Mouse (Mus musculus): ENCODE results near the gene Wsb2. TPM values are rescaled to one million over a fixed set of nuclear protein-coding genes. Genes with fewer than 3 reads are reported as not detected.

The Wsb2 gene
- 0.45 and 0.53 TPM in 2 replicates for polyA plus RNA-seq (2012)

DNA sequence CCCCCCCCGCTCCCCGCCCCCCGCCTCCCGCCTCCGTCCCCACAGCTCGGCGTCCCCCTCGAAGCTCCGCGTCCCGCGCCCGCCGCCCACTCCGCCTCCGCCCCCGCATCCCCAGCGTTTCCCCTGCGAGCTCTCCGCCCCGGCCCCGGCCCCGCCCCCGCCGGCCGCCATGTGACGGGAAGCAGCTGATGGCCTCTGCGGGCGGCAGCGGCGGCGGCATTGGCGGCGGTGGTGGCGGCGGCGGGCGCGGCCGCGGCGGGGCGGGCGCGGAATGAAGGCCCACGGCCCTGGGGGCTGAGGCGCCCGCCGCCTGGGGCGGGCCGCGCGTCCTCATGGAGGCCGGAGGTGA lies at the start of gene Wsb2:
Wsb2 (plus strand) TSS at position 176 of the 349 bp plus-strand sequence.
- peaks cover 53% of the 10 kb centered on the region for H3K27me3 ChIP-seq (ENCODE audit: control insufficient read depth)
- no peaks in the 10 kb centered on the region for H3K9me3 ChIP-seq (ENCODE audit: control insufficient read depth, low read length)
- peaks cover 32% of the 10 kb centered on the region for H3K4me1 ChIP-seq (ENCODE audit: control insufficient read depth)
- H3K36me3 ChIP-seq (ENCODE audit: control insufficient read depth) = no peaks in the 10 kb centered on the region
- H3K4me3 ChIP-seq (replicated peaks) = peak within 1 kb of the TSS; percentile 74
- no peak for TF ChIP-seq GATA1 (IDR thresholded peaks at IDR 0.05; ENCODE audit: low read length)
- no peak for TF ChIP-seq TAL1 (IDR thresholded peaks at IDR 0.05; ENCODE audit: low read length)

DNA sequence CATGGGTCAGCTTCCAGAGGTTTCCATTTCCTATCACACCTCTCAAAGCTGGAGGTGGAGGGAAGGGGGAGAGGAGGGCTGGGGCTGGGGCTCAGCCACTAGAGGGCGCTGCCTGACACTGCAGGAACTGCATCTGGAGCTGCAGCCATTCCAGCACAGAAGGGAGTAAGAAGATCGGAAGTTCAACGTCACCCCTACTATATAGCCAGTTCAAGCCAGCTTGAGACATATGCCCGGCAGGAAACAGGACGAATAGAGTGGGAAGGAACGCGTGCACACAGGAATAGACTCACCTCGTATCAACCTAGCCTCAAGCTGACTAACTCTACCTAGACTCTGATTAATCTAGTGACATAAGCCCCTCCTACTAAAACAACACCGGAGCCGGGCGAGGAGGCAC lies 49.4 kb upstream of the Wsb2 start:
- no peaks in the 10 kb centered on the region for H3K36me3 ChIP-seq (ENCODE audit: control insufficient read depth)
- H3K27me3 ChIP-seq (ENCODE audit: control insufficient read depth) = no peaks in the 10 kb centered on the region
- H3K4me3 ChIP-seq (replicated peaks) = no peak overlapping the region
- H3K4me1 ChIP-seq (ENCODE audit: control insufficient read depth) = peaks cover 3% of the 10 kb centered on the region
- TF ChIP-seq GATA1 (IDR thresholded peaks at IDR 0.05; ENCODE audit: low read length) (no peak), TAL1 (IDR thresholded peaks at IDR 0.05; ENCODE audit: low read length) (no peak)
- H3K9me3 ChIP-seq (ENCODE audit: control insufficient read depth, low read length) = no peaks in the 10 kb centered on the region; the same call in 1 of the 2 replicates

DNA sequence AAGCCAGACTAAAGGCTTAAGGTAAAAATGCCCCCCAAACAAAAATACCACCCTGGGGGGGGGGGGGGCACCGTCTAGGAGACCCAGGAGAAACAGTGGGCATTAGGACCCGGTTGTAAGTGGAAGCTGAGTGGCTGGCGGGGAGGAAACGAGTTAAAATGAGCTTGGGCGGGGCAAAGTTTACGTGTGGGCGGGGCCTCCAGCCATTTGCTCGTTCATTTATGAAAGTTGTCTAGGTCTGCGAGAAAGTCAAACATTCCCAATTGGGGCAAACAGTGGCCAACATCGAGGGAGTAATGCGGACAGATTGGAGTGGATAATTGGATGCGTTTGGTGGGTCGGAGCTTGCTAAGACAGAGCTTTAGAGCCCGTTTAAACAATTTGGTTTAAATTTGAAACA lies 43.7 kb upstream of the Wsb2 start:
- no peaks in the 10 kb centered on the region for H3K36me3 ChIP-seq (ENCODE audit: control insufficient read depth)
- peak overlapping the region; percentile 37 for H3K4me3 ChIP-seq (replicated peaks)
- no peak for TF ChIP-seq TAL1 (IDR thresholded peaks at IDR 0.05; ENCODE audit: low read length)
- TF ChIP-seq GATA1 (IDR thresholded peaks at IDR 0.05; ENCODE audit: low read length) = no peak
- peaks cover 18% of the 10 kb centered on the region for H3K4me1 ChIP-seq (ENCODE audit: control insufficient read depth)
- H3K9me3 ChIP-seq (ENCODE audit: control insufficient read depth, low read length) = no peaks in the 10 kb centered on the region
- peaks cover 45% of the 10 kb centered on the region for H3K27me3 ChIP-seq (ENCODE audit: control insufficient read depth)

DNA sequence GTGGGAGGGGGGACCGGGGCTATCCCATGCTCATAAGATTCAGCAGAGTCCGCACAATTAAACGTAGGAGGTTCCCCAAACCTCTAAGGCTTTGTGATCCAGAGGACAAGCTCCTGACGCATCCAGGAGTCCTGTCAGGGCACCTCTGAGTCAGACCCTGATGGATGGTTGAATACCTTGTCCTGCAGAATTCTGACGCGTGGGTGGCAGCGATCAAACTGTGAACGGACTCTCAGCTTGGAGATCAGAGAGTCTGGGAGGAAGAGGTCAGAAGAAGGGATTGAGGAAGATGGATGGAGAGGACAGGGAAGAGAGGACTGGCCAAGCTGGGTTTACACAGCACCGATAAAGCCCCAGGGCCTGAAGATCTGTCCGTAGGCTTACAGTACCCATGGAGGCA lies 43.2 kb upstream of the Wsb2 start:
- H3K27me3 ChIP-seq (ENCODE audit: control insufficient read depth) = peaks cover 50% of the 10 kb centered on the region
- peaks cover 22% of the 10 kb centered on the region for H3K4me1 ChIP-seq (ENCODE audit: control insufficient read depth)
- H3K9me3 ChIP-seq (ENCODE audit: control insufficient read depth, low read length) = no peaks in the 10 kb centered on the region
- TF ChIP-seq GATA1 (IDR thresholded peaks at IDR 0.05; ENCODE audit: low read length) (no peak), TAL1 (IDR thresholded peaks at IDR 0.05; ENCODE audit: low read length) (no peak)
- peak overlapping the region; percentile 37 for H3K4me3 ChIP-seq (replicated peaks)
- H3K36me3 ChIP-seq (ENCODE audit: control insufficient read depth) = no peaks in the 10 kb centered on the region

DNA sequence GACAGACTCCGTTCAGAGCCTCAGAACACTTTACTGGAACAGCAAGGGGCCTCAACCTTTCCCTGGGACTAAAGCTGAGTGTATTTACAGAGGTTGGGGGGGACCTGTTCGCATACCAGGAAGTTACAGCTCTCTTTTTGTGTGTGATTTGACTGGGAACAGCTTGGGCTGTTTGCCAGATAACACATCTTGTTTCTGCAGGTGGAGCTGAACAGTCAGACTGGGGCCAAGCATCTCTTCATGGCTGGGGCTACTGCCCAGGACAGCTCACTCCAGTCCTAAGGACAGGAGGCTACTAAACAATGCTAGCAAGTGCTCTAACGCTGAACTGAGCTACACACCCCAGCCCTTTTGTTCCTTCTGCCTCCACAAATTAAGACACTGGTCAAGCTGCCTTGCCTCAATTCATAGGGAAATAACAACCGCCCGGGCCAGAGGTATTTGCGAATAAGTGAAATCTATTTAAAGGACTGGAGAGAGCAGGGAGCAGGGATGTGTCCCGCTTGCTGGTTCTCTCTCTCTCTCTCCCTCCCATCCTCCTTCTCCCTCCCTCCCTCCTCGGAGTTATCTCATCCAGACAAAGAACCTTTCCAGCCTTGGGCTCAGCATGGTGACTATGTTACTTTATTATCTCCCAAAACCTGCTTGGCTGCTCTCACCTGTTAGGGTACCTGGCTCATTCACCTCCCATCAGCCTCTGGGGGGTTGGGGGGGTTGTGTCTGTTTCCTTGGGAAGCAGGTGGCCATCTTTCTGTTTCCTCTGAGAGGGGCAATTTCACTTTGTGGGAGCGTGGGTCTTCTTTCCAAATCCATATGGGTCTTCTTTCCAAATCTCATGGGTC lies 42.3 kb upstream of the Wsb2 start:
- no peak overlapping the region for H3K4me3 ChIP-seq (replicated peaks)
- H3K4me1 ChIP-seq (ENCODE audit: control insufficient read depth) = peaks cover 29% of the 10 kb centered on the region
- TF ChIP-seq GATA1 (IDR thresholded peaks at IDR 0.05; ENCODE audit: low read length) (no peak), TAL1 (IDR thresholded peaks at IDR 0.05; ENCODE audit: low read length) (no peak)
- no peaks in the 10 kb centered on the region for H3K36me3 ChIP-seq (ENCODE audit: control insufficient read depth)
- H3K27me3 ChIP-seq (ENCODE audit: control insufficient read depth) = peaks cover 59% of the 10 kb centered on the region
- no peaks in the 10 kb centered on the region; the same call in 1 of the 2 replicates for H3K9me3 ChIP-seq (ENCODE audit: control insufficient read depth, low read length)

DNA sequence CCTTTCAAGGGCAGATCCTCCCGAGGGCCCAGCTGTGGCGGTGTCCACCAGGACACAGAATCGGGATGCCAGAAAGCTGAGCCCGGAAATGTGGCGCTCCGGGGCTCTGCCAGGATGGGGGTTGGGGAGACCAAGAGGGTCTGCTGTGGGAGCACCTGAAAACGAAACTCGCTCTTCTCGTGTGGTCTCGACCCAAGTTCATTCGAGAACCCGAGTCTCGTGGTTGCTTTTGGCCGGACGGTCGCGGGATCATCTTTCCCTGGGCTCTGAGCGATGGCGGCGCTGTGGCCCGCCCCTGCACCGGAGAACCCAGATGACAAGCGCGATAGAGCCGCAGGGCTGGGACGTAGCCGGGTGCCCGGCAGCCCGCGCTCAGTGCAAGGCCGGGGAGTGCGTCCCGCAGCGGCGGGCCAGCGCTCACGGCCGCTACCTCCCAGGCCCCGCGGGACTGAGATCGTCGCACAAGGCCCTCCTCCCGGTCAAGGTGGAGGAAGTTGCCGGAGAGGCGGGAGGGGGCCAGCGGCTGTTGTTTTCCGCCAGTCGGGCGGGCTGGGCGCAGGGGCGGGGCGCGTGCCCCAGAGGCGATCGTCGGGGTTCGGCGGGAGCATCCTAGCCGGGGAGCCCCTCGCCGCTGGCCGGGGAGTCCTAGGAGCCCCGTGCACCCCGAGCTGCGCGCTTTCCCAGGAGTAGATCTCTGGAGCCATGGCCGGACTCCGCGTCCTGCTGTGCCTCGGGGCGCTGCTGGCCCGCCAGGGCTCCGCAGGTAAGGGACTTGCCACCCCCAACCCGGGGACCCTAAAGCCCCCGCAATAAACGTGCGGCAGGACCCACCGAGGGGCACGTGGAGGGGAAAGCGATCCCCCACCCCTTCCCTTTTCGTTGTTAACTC lies 38.1 kb upstream of the Wsb2 start, which contains the start of gene Vsig10:
Vsig10 (plus strand) TSS at position 343 of the 889 bp plus-strand sequence.
- peaks cover 19% of the 10 kb centered on the region for H3K4me1 ChIP-seq (ENCODE audit: control insufficient read depth)
- H3K4me3 ChIP-seq (replicated peaks) = peak within 1 kb of the TSS; percentile 60
- H3K36me3 ChIP-seq (ENCODE audit: control insufficient read depth) = no peaks in the 10 kb centered on the region
- H3K9me3 ChIP-seq (ENCODE audit: control insufficient read depth, low read length) = no peaks in the 10 kb centered on the region; the same call in 1 of the 2 replicates
- no peak for TF ChIP-seq TAL1 (IDR thresholded peaks at IDR 0.05; ENCODE audit: low read length)
- no peak for TF ChIP-seq GATA1 (IDR thresholded peaks at IDR 0.05; ENCODE audit: low read length)
- H3K27me3 ChIP-seq (ENCODE audit: control insufficient read depth) = peaks cover 77% of the 10 kb centered on the region

DNA sequence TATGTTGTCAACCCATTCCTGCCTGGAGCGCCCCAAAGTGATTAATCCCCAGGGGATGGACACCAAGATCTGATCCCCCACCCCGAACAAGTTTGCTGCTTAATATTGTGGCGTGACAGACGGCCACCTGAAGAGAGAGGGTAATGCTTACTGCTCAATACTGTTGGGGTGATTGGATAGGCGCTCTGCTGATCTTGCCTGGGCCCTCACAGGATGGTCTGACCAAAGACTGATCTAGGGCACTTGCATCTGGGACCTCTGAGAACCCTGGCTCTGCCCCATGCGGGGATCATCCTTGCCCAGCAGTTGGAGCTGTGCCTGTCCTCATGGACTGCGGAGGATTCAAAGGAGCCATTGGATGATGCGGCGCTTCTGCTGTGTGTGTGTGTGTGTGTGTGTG lies 33.4 kb upstream of the Wsb2 start:
- Histone ChIP-seq H3K36me3 (ENCODE audit: control insufficient read depth) (no peaks in the 10 kb centered on the region), H3K9me3 (ENCODE audit: control insufficient read depth, low read length) (no peaks in the 10 kb centered on the region; the same call in 1 of the 2 replicates), H3K4me3 (replicated peaks) (no peak overlapping the region), H3K4me1 (ENCODE audit: control insufficient read depth) (peaks cover 9% of the 10 kb centered on the region), H3K27me3 (ENCODE audit: control insufficient read depth) (peaks cover 32% of the 10 kb centered on the region)
- no peak for TF ChIP-seq TAL1 (IDR thresholded peaks at IDR 0.05; ENCODE audit: low read length)
- no peak for TF ChIP-seq GATA1 (IDR thresholded peaks at IDR 0.05; ENCODE audit: low read length)

DNA sequence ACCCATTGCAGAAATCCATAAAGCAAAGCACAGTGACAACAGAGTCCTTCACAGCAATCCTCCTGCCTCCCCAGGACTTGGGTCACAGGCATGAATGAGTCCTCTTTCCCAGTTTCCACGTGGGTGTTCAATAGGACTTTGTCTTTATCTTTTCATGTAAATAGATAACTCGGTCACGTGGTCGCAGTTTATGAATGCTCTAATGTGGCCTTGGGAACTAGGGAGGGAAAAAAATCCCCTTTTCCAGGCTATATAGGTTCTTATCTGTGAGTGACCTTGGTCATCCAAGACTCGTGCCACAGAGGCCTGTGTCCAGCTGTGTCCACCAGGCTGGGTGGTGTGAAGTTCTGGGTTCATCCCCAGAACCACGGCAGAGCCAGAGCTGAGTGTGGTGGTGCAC lies 30.7 kb upstream of the Wsb2 start:
- Histone ChIP-seq H3K4me3 (replicated peaks) (no peak overlapping the region), H3K27me3 (ENCODE audit: control insufficient read depth) (peaks cover 5% of the 10 kb centered on the region), H3K36me3 (ENCODE audit: control insufficient read depth) (no peaks in the 10 kb centered on the region), H3K4me1 (ENCODE audit: control insufficient read depth) (no peaks in the 10 kb centered on the region), H3K9me3 (ENCODE audit: control insufficient read depth, low read length) (no peaks in the 10 kb centered on the region)
- no peak for TF ChIP-seq TAL1 (IDR thresholded peaks at IDR 0.05; ENCODE audit: low read length)
- no peak for TF ChIP-seq GATA1 (IDR thresholded peaks at IDR 0.05; ENCODE audit: low read length)

DNA sequence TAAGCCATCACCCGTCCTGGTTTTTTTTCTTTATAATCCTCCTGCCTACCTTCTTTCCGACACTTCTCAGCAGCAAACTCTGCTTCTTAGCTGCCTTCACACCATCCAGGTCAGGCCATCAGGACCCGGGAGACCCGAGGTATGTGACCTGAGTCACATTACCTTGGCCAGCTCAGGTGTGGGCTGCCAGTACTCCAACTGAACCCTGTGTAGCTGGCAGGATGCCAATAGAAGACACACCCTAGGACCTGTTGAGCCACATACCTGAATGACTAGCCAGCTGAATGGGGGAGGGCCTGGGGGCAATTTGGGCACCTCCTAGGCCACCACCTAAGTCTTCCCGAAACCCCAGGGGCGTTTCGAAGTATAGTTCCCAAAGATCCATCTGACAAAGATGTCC lies 26.6 kb upstream of the Wsb2 start:
- Histone ChIP-seq H3K36me3 (ENCODE audit: control insufficient read depth) (no peaks in the 10 kb centered on the region; the same call in 1 of the 2 replicates), H3K27me3 (ENCODE audit: control insufficient read depth) (no peaks in the 10 kb centered on the region), H3K9me3 (ENCODE audit: control insufficient read depth, low read length) (peaks cover 6% of the 10 kb centered on the region), H3K4me3 (replicated peaks) (no peak overlapping the region), H3K4me1 (ENCODE audit: control insufficient read depth) (no peaks in the 10 kb centered on the region)
- TF ChIP-seq TAL1 (IDR thresholded peaks at IDR 0.05; ENCODE audit: low read length) = no peak
- TF ChIP-seq GATA1 (IDR thresholded peaks at IDR 0.05; ENCODE audit: low read length) = no peak

All from erythroblast, embryonic 14.5 days (primary cell).